ENCODE assay signal across 32 mouse cellular contexts in genomic region chr9:44474327-44474726, GRCm38 (mm10). TPM values are rescaled to one million over a fixed set of nuclear protein-coding genes. Genes with fewer than 3 reads are reported as not detected.
A peak's percentile ranks its signal among the peaks of the same experiment; 100 is the strongest.
DNase-seq lines count a peak whose midpoint lies in the region; ATAC-seq and TF ChIP-seq lines count a peak whose summit lies in the region.
"Had no signal": no experiment of that assay in that cellular context is flagged by ENCODE, and none has a peak within 500 bp of the region (broad histone marks: within the 10 kb centered on the region; RNA-seq: fewer than 3 reads in every experiment).

No protein-coding gene starts in this region.

- peak; percentile 38 for DNase-seq in cerebellum, adult 11-12 months
- no peak for DNase-seq in cerebellum, adult 11 months
- DNase-seq in heart, adult 2 months = peak; percentile 65 to 82
- peak; percentile 34 to 57 for DNase-seq in cerebellum, postnatal 25 days
- DNase-seq in gastrocnemius, postnatal 25 days = peak; percentile 87
- DNase-seq in urinary bladder, adult 2 months (ENCODE audit: low spot score) = no peak
- DNase-seq: adrenal gland, adult 8-10 months; kidney, adult 9 months; kidney, postnatal 25 days; layer of hippocampus, postnatal 36 days; liver, postnatal 0 days; retina, postnatal 1 day; thymus, postnatal 25 days had no signal

- TF ChIP-seq EP300 in heart, adult 2 months (IDR thresholded peaks at IDR 0.05; ENCODE audit: insufficient read depth, low read depth, low read length) = peak; percentile 93

- WGBS in heart, adult 2 months = 10% methylated on average over 1 of the region's 1 CpGs
- WGBS in heart, embryonic 12.5 days = 18% methylated on average over 1 of the region's 1 CpGs

- no peak overlapping the region for H3K9ac ChIP-seq in heart, adult 2 months (ENCODE audit: low read depth, low read length)
- no peak overlapping the region for H3K9ac ChIP-seq in heart, embryonic 12.5 days
- H3K9ac ChIP-seq: forebrain, embryonic 15.5 days; heart, embryonic 15.5 days; limb, embryonic 12.5 days; liver, postnatal 0 days; neural tube, embryonic 13.5 days had no signal

- H3K4me1 ChIP-seq in heart, adult 2 months (ENCODE audit: control insufficient read depth, insufficient read depth, low read length) = peaks cover 4% of the 10 kb centered on the region
- H3K4me1 ChIP-seq in heart, embryonic 12.5 days (replicated peaks) = peaks cover 15% of the 10 kb centered on the region

- H3K36me3 ChIP-seq in heart, adult 2 months (ENCODE audit: control insufficient read depth, insufficient read depth, low read length) = no peaks in the 10 kb centered on the region
- no peaks in the 10 kb centered on the region for H3K36me3 ChIP-seq in heart, embryonic 12.5 days
- H3K36me3 ChIP-seq: forebrain, embryonic 15.5 days; heart, embryonic 15.5 days; hindbrain, embryonic 10.5 days; limb, embryonic 12.5 days; neural tube, embryonic 13.5 days had no signal

- no peaks in the 10 kb centered on the region for H3K27me3 ChIP-seq in heart, adult 2 months (ENCODE audit: control insufficient read depth, insufficient read depth, low read length)
- H3K27me3 ChIP-seq in heart, embryonic 12.5 days (replicated peaks) = peaks cover 9% of the 10 kb centered on the region
- H3K27me3 ChIP-seq: forebrain, embryonic 15.5 days; heart, embryonic 15.5 days; neural tube, embryonic 13.5 days had no signal

- TF ChIP-seq CTCF in heart, adult 2 months (IDR thresholded peaks at IDR 0.05) = no peak

- H3K27ac ChIP-seq in heart, adult 2 months = peak overlapping the region; percentile 66
- no peak overlapping the region for H3K27ac ChIP-seq in heart, embryonic 12.5 days (ENCODE audit: poor library complexity, severe bottlenecking)
- H3K27ac ChIP-seq: forebrain, embryonic 15.5 days; heart, embryonic 15.5 days; hindbrain, embryonic 10.5 days; limb, embryonic 12.5 days; macrophage; neural tube, embryonic 13.5 days had no signal

- H3K9me3 ChIP-seq in heart, embryonic 12.5 days (replicated peaks) = no peaks in the 10 kb centered on the region
- H3K9me3 ChIP-seq: forebrain, embryonic 15.5 days; heart, embryonic 15.5 days; hindbrain, embryonic 10.5 days; neural tube, embryonic 13.5 days had no signal

- intact Hi-C loops in heart, adult 2 months (cut with DNase I) = no loop called here

- no peak overlapping the region for H3K4me2 ChIP-seq in heart, embryonic 12.5 days
- H3K4me2 ChIP-seq: forebrain, embryonic 15.5 days; heart, embryonic 15.5 days; limb, embryonic 12.5 days; liver, embryonic 11.5 days; neural tube, embryonic 13.5 days had no signal

- ATAC-seq in heart, embryonic 12.5 days (ENCODE audit: insufficient number of reproducible peaks, low FRiP score) = no peak
- no peak for ATAC-seq in erythroid progenitor cell, adult 5-6 weeks (replicated peaks; ENCODE audit: low FRiP score, poor library complexity, severe bottlenecking)
- ATAC-seq: activated CD4-positive, CD25-positive, alpha-beta regulatory T cell, adult 4 months; forebrain, embryonic 15.5 days; hindbrain, embryonic 16.5 days; intestine, embryonic 16.5 days; liver, postnatal 0 days; lung, postnatal 0 days; midbrain, embryonic 16.5 days had no signal

- H3K79me2 ChIP-seq in heart, adult 2 months (replicated peaks; ENCODE audit: control insufficient read depth, insufficient read depth, low read length) = no peaks in the 10 kb centered on the region

- no peak for TF ChIP-seq POLR2A in heart, adult 2 months (IDR thresholded peaks at IDR 0.05; ENCODE audit: insufficient read depth, low read depth, low read length)

- no peak overlapping the region for H3K4me3 ChIP-seq in heart, adult 2 months
- no peak overlapping the region for H3K4me3 ChIP-seq in heart, embryonic 12.5 days
- H3K4me3 ChIP-seq: forebrain, embryonic 15.5 days; heart, embryonic 15.5 days; hindbrain, embryonic 10.5 days; limb, embryonic 12.5 days; myocyte; neural tube, embryonic 13.5 days had no signal

RNA-seq across cellular contexts. Expression of gene Bcl9l, which starts 8.3 kb away (rescaled TPM):
- 10 to 100 TPM; 44.5 to 58.7 TPM for total RNA-seq in heart, adult 2 months (2021)
- polyA plus RNA-seq in heart, adult 2 months (2012; rRNA removed) = 15.3 and 21.5 TPM in 2 replicates
- 11.3 and 12.3 TPM in 2 replicates for polyA plus RNA-seq in heart, embryonic 12.5 days (2016; fragmentation: Nextera tagmentation; extraction: Ambion mirVana)
- total RNA-seq in gastrocnemius, postnatal 25 days (2021) = 10 to 100 TPM; 33.6 to 40.7 TPM
- total RNA-seq in erythroid progenitor cell, adult 5-6 weeks (2015; ENCODE audit: low replicate concordance) = 0.36 and 2.5 TPM in 2 replicates
- total RNA-seq in erythroid progenitor cell, adult 5-6 weeks (2017; ENCODE audit: low replicate concordance) = 1.2 and 1.7 TPM in 2 replicates
- 11.1 and 29.7 TPM in 2 replicates for polyA plus RNA-seq in urinary bladder, adult 2 months (2012; rRNA removed)

RNA-seq across cellular contexts. Expression of gene Upk2, which starts 19.6 kb away (rescaled TPM):
- not detected for total RNA-seq in heart, adult 2 months (2021)
- 0.47 and 0.53 TPM in 2 replicates for polyA plus RNA-seq in heart, adult 2 months (2012; rRNA removed)
- polyA plus RNA-seq in heart, embryonic 12.5 days (2016; fragmentation: Nextera tagmentation; extraction: Ambion mirVana) = 0.42 TPM in 1 of 2 replicates, not detected in the other
- under 1 TPM; 0.32 to 0.43 TPM for total RNA-seq in gastrocnemius, postnatal 25 days (2021)
- not detected in 2 replicates for total RNA-seq in erythroid progenitor cell, adult 5-6 weeks (2015; ENCODE audit: low replicate concordance)
- not detected in 2 replicates for total RNA-seq in erythroid progenitor cell, adult 5-6 weeks (2017; ENCODE audit: low replicate concordance)
- polyA plus RNA-seq in urinary bladder, adult 2 months (2012; rRNA removed) = 788 and 1,023 TPM in 2 replicates
- total RNA-seq: adrenal gland, adult 8-10 months; layer of hippocampus, adult 8-10 months; layer of hippocampus, postnatal 36 days; left cerebral cortex, postnatal 14 days had no signal
- polyA plus RNA-seq: activated CD4-positive, CD25-positive, alpha-beta regulatory T cell, adult 4 months; forebrain, embryonic 15.5 days; heart, embryonic 15.5 days; hindbrain, embryonic 16.5 days; liver, embryonic 11.5 days; liver, postnatal 0 days; macrophage; midbrain, embryonic 16.5 days; myocyte; neural tube, embryonic 13.5 days had no signal

RNA-seq across cellular contexts. Expression of gene Foxr1, which starts 33.4 kb away (rescaled TPM):
- total RNA-seq in heart, adult 2 months (2021) = not detected
- not detected in 2 replicates for polyA plus RNA-seq in heart, adult 2 months (2012; rRNA removed)
- not detected in 2 replicates for polyA plus RNA-seq in heart, embryonic 12.5 days (2016; fragmentation: Nextera tagmentation; extraction: Ambion mirVana)
- not detected for total RNA-seq in gastrocnemius, postnatal 25 days (2021)
- not detected in 2 replicates for total RNA-seq in erythroid progenitor cell, adult 5-6 weeks (2015; ENCODE audit: low replicate concordance)
- not detected in 2 replicates for total RNA-seq in erythroid progenitor cell, adult 5-6 weeks (2017; ENCODE audit: low replicate concordance)
- polyA plus RNA-seq in urinary bladder, adult 2 months (2012; rRNA removed) = 0.28 and 0.63 TPM in 2 replicates
- total RNA-seq: adrenal gland, adult 8-10 months; layer of hippocampus, adult 8-10 months; layer of hippocampus, postnatal 36 days; left cerebral cortex, postnatal 14 days had no signal
- polyA plus RNA-seq: embryonic facial prominence, embryonic 14.5 days; forebrain, embryonic 15.5 days; heart, embryonic 15.5 days; hindbrain, embryonic 10.5 days; hindbrain, embryonic 16.5 days; intestine, embryonic 16.5 days; limb, embryonic 12.5 days; liver, embryonic 11.5 days; liver, postnatal 0 days; lung, postnatal 0 days; macrophage; midbrain, embryonic 16.5 days; myocyte; neural tube, embryonic 13.5 days; stomach, embryonic 14.5 days had no signal

RNA-seq across cellular contexts. Expression of gene Ccdc84, which starts 56.0 kb away (rescaled TPM):
- total RNA-seq in heart, adult 2 months (2021) = 1 to 10 TPM; 5.5 to 5.7 TPM
- polyA plus RNA-seq in heart, adult 2 months (2012; rRNA removed) = 10.5 and 18.1 TPM in 2 replicates
- 19.1 and 21.6 TPM in 2 replicates for polyA plus RNA-seq in heart, embryonic 12.5 days (2016; fragmentation: Nextera tagmentation; extraction: Ambion mirVana)
- 1 to 10 TPM; 3.9 to 5.8 TPM for total RNA-seq in gastrocnemius, postnatal 25 days (2021)
- total RNA-seq in erythroid progenitor cell, adult 5-6 weeks (2015; ENCODE audit: low replicate concordance) = 32.1 and 61.2 TPM in 2 replicates
- total RNA-seq in erythroid progenitor cell, adult 5-6 weeks (2017; ENCODE audit: low replicate concordance) = 25.3 and 25.9 TPM in 2 replicates
- polyA plus RNA-seq in urinary bladder, adult 2 months (2012; rRNA removed) = 33.7 and 47.1 TPM in 2 replicates

Comparison
In these comparisons a context has a peak if more than half of its experiments do, and no peak if none do; other contexts are left out.
1. DNase-seq: peak in cerebellum, adult 11-12 months (single experiment), heart, adult 2 months (2 of 2), cerebellum, postnatal 25 days (2 of 2) and gastrocnemius, postnatal 25 days (single experiment); none in cerebellum, adult 11 months (single experiment) and urinary bladder, adult 2 months (single experiment).
2. RNA of gene Bcl9l, which starts 8.3 kb away (total RNA-seq): 44.5 to 58.7 TPM in heart, adult 2 months and 33.6 to 40.7 TPM in gastrocnemius, postnatal 25 days; 0.36 to 2.5 TPM in erythroid progenitor cell, adult 5-6 weeks; every median in the first group is over 4 times any median in the second.